Mouse (Mus musculus): ENCODE measurements around the gene Btg1.

DNA sequence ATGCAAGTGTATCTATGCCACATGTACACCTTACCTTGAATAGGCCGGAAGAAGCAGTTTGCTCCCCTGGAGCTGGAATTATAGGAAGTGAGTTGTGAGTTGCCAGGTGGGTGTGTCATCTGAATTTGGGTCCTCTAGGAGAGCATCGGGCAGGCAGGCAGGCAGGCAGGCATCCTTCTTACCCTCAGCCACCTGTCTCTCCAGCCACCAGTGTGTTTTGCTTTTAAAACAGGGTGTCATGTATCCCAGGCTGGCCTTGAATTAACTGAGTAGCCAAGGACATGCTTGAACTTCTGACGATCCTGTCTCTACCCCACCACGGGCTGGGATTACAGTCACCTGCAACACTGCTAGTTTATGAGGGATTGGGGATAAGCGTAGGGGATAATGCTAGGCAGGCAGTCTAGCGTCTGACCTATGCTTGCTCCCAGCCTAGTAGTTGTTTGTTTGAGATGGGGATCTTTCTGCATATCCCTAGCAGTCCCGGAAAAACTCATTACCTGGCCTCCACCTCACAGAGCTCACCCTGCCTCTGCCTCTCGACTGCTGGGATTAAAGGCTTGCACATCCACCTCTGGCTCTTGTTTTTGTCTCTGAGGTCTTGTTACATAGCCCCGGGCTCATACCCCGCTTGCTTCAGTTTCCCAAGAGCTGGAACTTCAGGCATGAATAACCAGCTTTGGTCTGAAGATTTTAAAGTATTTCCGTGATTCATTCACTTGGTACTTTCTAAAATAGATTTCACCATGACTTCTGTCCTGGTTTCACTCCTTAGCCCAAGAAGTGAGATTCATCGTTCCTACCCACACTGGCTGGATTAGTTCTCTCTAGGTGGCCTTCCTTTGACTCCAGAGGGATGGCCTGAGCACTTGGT, 15.7 kb downstream of the Btg1 start:
- no peak for TF ChIP-seq POLR2A (IDR thresholded peaks at IDR 0.05; ENCODE audit: low read depth, low read length)
- no peak for TF ChIP-seq CTCF (IDR thresholded peaks at IDR 0.05; ENCODE audit: borderline replicate concordance, insufficient read depth, low read length)

All from embryonic fibroblast, embryonic 13.5 days (primary cell).